Mouse (Mus musculus) cerebellum, adult (tissue): ENCODE data around the gene Riox2.
A peak's percentile ranks its signal among the peaks of the same experiment; 100 is the strongest.

Source experiments
- ATAC-seq: cut with Nextera tagmentation; 2 replicates; pipeline ENCODE4 v1.9.2; 2017; ENCODE audit warnings: mild to moderate bottlenecking, moderate library complexity, mixed read lengths; ENCODE audit not compliant: insufficient number of reproducible peaks, low FRiP score, low TSS enrichment

Gene Riox2

DNA sequence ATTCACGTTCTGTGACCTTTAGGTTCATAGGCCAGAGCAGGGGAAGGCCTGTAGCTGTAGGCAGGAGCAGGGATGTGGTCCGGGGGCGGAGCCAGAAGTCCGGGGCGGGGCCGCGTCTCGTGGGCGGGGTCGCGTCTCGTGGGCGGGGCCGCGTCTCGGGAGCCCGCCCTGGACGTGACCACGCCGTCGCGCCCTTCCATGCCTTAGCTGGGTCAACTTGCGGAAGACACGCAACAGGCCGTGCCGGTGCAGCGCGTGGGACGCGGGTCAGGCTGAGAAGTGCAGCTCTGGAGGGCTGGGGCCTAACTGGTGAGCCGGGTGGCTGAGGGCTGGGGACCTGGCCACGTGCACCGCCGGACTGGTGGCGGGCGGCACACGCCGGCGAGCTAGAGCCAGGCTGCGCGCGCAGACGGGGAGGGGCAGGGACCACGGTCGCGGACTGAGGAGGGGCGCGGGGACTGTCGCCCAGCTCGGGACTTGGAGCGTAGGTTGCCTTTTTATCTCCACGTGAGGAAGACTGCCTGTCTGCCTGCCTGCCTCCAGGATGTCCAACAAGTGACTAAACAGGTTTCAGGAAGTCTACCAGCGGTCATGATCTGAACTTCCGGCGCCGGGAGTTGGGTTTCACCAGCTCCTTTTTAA lies at the start of gene Riox2:
Riox2 (plus strand) TSS at position 139 of the 642 bp plus-strand sequence.
- peak; percentile 84 for ATAC-seq

DNA sequence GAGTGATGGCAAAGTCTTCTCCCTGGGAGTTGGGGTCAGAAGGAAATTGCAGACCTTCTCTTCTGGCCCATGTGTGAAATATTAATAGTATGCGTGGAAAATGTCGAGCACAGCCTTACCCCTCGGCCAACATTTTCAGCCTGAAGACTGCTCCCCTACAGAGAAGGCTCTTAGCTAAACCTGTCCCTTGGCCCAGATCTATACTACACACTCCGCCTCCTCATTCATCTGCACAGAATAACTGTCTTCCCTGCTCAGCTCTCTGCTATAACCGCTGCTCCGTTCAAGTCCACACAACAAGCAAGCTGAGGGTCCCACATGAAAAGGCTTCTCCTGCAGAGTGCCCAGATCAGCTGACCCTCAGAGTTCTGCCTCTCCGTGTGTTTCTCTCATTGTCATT lies 43.6 kb upstream of the Riox2 start:
- no peak for ATAC-seq

DNA sequence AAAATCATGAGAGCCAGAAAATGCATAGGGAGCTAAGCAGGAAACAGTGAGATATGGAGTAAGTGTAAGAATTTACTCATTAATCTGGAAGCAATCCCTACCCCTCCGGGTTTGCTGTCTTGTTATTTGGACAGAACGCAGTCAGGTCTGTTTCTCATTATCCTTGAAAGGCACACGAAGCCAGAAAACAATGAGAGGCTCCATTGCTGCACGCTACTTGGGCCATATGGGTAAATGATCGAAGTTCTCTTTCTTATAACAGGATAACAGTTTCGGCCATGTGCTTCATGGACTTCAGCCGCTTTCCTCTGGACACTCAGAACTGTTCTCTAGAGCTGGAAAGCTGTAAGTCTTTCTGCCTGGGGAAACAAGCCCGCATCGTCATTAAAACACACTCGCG lies 38.4 kb upstream of the Riox2 start:
- ATAC-seq, result no peak

DNA sequence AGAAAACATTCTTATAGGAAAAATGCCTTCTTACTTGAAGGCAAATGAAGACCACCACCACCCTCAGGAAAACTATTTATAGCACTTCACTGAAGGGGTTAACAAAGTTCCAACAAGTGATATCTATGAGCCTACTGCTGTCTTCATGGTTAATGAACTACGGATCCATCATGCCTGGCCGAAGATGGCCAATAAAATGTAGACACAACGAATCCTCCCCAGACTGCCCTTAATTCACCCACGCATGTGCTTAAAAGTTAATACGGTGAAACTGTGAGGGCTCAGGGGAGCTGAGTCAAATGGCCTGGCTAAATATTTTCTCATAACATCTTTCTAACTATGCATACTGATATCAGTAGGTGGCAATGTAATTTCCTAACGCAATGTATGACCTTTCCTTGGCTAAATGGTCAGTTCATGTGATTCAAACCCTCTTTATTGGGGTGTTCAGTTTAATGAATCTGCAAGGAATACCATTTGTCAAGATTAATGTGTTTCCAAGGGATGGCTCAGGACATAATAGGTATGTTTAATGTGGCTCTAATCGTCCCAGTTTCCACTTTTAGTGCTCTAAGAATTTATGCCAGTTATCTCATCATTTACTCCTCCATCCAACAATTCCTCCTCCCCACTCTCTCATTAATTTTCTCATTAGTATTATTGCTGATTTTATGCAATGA lies 26.6 kb upstream of the Riox2 start:
- no peak for ATAC-seq

DNA sequence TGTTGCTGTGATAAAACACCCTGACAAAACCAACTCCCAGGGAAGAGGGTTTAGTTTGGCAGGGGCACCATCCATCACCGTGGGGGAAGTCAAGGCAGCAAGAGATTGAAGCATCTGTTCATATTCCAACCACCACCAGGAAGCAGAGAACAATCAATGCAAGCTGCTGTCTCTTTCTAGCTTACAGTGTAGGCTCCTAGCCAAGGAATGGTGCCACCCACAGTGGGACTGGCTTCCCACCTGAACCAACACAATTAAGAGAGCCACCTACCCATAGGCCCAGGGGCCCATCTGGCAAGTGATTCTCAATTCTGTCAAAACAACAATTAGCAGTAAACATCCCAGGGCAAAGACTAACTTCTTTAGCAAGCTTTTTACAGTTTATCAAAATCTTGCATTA lies 23.4 kb upstream of the Riox2 start:
- no peak for ATAC-seq

DNA sequence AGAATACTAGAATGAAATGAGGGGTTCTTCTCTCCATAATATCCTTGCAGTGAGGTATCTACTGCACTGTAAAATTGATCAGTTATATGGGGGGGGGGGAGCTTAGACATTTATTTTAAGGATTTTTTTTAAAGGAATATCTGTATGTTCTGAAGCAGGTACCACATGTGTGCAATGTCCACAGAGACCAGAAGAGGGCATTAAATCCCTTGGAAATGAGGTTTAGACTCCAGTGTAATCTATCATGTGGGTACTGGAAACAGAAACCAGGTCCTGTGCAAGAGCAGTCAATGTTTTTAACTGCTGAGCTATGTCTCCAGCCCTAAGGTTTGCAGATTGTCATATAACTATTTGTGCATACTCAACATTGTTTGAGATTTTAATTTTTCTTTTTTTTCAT lies 22.5 kb upstream of the Riox2 start:
- no peak for ATAC-seq

DNA sequence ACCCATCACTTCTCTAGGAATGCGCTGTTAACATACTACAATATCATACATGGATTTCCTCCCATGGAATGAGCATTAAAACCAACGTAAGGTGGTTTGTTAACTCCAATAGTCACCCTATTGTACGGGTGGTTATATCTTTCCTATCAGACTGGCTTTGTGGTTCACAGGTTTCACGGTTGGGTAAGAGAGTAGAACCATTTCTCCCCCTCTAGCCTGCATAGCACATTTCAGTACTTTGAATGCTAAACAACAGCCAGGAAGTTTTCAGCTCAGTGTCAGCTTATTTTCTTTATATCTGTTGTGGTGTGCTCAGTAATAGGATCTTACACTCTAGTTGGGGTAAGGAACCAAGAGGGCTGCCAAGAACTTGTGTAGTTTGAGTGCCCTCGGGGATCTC lies 19.8 kb upstream of the Riox2 start:
- no peak for ATAC-seq

DNA sequence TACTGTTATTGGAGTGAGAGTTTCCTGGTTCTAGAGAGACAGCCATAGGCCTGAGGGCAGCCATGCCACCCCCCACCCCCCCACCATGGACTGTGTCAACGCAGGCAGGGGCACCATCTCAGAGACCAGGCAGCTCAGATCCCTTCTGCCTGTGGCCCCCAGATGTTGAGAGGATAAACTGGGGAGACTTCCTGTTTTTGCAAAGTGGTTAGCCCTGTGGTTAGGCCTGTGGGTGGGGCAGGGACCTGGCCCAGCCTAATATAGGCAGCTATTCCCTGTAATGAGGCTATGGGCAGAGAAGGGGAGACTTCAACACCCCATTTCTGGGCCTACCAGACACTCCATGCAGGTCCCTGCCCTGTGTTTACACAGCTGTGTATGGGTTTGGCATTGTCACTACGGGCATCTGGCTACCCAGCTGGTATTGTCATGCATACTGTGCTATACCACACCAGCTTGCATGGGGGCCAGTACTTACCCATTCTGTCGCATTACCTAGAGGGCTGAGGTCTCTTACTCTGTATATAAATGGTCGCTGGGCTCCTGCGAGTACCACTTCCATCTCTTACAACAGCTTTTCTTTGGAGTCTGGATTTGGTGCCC lies 12.2 kb upstream of the Riox2 start:
- ATAC-seq, result 0 out of 2 replicates have a peak, but pooled peaks have one; percentile 10

DNA sequence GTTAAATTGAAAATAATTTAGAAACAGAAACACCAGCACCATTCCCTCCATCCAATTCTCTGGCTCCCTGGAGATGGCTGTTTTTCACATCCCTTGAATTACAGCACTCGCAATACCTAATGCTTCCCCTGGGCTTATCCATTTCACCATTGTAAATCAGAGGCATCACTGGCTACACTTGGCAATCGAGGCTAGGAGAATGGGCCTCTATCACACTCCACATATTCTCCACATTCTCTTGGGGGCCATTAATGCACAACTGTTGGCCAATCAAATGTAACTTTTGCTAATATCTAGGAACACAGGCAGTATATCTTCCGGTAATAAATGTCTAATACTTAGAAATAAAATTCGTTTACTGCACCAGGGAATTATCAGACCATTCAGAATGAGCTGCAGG lies 8.0 kb upstream of the Riox2 start:
- ATAC-seq, result no peak

DNA sequence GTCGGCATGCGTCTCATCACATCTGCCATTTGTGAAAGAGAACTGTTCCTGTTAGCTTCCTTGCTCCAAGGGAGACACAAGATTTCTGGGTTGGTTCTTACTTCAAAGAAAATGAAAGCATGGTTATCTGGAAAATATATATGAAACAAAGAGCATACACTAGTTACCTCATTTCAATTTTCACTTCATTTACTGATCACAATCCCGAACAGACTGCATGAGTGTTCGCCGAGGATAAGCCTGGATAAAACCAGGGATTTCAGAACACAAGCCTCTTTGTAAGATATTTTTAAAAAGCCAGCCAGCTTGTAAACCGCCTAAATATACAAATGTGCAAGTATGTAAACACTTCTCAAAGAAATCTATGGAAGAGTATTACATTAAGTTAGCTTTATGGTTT lies 7.6 kb upstream of the Riox2 start:
- no peak for ATAC-seq

DNA sequence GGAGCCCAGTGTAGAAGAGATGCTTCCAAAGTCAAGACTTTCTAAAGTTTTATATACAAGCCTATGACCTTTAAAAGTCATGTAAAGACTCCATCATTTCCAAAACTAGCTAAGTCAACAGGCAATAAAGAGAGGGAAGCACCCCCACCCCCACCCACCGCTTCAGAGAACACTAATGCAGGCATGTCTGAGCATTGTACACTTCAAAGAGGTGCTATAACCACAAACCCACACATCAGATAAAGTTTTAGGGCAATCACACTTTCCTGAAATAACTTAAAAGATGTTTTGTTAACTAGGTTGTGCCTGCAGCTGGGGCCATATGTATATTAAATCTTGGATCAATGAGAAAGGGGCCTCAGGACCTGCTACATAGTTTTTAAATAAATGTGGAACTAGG lies 1.7 kb upstream of the Riox2 start:
- no peak for ATAC-seq

DNA sequence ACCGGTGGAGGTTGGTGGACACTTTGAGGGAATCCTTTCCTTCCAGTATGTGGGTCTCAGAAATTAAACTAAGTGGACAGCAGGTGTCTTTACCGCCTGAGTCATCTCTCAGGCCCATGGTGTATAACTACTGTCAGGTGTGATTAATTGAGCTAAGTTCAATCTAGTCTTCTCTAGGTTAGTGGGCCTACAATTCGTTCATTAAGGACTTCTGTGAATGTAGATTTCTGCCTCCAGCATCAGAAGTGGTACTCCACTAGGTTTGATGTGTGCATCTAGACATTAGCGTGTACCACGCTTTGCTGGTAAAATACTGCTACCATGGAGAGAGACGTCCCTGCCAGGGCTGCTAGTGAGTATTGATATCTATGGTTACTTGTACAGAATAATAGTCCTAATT lies 971 bp downstream of the Riox2 start:
- no peak for ATAC-seq

DNA sequence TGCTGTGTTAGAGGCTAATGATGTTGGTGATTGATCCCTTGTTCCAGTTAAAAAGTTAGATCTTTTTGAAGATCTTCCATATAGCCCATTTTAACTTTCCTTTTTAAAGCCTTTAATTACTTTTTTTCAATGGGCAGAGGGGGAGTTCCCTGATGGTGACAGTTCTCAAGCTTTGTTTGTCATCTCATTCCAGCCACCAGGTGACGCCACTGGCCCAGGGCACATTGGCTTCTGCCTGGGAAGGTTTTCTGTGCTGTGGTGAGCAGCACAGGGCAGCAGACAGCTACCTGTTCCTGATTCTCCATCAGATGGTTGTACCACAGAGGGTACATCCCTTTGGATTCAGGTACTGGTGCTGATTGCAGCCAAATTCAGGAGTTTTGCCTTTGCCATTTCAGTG lies 3.2 kb downstream of the Riox2 start:
- no peak for ATAC-seq

DNA sequence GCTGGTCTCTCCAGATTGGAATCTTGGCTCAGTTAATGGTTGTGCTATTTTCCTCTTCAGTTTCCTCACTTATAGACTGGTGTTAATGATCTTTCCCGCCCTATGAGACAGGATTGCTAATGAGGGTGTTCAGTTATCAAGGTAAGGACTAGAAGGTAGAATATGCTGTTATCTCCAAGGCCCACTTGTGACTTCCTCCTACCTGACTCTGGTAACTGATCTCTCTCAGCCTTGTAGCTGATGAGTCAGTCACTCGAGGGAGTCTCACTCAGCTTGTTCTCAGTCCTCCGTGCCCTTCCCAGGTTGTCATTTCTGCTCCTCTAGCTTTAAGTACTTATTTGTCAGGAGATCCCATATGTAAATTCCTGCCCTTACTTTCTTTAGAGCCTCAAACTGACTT lies 6.4 kb downstream of the Riox2 start:
- no peak for ATAC-seq

DNA sequence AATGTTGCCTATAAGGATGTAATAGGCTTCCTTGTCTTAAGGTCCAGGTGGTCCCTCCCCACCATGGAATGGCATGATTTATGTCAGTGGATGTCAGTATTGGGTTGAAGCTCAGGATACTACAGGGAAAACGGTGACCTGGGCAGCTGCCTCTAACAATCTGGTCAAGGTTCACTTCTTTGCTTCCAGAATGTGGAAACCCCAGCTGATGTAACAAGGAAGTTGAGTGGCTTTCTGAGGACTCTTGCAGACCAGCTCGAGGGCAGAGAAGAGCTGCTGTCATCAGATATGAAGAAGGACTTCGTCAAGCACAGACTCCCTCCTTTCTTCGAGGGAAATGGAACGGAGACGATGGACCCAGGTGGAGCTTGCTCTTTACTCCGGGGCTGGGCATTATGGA lies 15.7 kb downstream of the Riox2 start:
- ATAC-seq, result no peak

DNA sequence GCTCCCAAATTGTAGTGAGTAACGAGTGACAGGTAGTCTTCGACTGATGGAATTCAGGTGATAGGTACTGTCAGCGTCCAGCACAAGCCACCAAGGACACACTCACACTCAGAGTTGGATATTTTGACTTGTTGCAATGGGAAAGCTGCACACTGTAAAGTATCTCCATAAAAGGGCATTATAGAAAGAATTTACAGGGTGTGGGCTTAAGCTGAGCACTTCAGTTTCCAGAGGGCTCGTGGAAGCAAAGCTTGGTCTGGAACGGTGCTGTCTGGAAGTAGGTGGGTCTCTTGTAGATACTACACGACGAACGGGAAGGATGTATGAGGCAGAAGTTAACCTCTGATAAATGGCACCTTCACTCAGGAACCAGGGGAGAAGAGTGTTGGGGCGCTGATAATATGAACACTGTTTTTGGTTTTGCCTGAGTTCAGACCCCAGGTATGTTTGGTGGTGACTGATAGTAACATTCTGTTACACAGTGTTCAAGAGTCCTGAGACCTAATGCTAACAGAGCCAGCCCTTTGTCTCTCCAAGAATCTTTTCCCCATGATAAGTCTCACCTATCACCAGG lies 16.5 kb downstream of the Riox2 start:
- no peak for ATAC-seq

DNA sequence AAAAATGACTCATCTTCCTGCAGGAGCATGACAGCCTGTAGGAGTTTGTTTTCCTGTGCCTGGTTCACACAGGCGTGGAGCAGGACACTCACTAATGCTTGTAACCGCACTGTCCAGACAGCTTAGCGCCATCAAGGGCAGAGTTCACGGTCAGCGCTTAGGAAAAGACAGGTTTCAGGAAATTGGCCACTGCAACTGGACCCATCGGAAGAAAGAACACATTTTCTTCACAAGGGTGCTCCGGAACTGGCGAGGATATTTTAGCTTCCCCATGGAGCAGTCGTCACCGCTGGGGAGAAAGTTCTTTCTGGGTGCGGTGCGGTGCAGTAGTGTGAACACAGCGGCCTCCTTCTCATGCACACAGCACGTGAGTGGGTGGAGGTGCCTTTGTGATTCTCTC lies 21.6 kb downstream of the Riox2 start:
- ATAC-seq, result no peak

DNA sequence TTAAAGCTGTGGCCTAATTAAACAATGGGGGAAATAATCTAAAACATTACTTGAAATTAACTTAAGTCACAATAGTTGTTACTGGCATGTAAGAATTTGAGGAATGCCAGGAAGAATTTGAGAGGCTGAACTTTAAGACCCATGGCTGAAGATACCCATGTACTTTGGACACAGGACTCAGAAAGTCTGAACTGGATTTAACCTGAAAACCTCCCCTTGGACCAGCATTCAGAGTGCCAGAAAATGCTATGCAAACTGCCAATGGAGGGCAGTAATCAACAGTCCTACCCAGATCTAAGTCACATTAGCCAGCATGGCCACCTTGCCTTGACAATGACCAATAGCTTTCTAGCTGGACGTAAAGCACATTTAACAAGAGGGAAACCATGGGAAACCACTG lies 26.4 kb downstream of the Riox2 start:
- ATAC-seq, result no peak

DNA sequence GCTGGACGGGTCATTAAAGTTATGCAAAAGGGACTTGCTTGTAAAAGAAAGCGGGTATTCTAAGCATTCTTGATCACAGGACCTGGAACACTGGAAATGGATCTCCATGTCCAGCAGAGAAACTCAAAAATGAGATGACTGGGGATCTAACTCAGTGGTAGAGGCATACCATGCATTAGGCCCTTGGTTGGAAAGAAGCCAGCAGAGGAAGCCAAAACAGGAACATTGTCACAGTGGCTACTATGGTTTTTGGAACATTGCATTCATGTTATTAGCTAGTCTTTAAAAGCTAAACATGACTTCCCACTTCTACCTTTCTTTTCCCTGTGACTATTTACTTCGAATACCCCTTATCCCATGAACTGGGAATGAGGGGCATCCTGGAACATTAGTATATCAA lies 27.6 kb downstream of the Riox2 start:
- ATAC-seq, result no peak

DNA sequence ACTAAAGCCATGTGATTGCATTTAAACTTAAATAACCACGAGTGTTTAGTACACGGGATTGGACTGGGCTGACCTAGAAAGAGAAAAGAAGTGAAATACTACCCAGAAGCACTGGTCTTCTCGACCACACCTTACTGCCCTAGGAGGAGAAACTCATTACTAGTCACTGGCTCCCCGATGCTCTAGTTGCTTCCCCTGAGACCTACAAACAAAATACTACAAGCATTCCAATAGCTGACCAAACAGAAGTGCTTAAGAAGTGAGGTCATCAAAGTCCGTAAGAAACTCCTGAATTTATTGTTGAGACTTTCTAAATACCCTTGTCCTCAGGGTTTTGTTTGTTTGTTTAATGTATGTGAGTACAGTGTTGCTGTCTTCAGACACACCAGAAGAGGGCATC lies 38.3 kb downstream of the Riox2 start:
- ATAC-seq, result no peak

DNA sequence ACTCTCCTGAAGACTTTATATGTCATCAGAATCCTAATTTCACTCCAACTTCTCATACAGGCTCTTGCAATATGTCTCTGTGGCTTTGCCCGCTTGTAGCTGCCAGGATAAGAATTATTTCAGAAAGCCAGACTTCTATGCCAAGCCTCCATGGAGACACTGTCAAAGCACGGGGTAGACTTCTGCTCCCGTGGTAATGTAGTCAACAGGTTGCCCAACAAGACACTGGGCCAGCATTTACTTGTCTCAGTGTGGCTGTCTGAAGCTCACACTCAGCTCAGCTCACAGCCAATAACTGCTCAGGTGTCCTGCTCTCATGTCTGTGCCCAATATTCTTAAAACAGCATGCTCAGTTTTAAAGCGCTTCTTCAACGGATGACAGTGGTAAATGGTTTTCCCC lies 43.6 kb downstream of the Riox2 start:
- ATAC-seq, result no peak

DNA sequence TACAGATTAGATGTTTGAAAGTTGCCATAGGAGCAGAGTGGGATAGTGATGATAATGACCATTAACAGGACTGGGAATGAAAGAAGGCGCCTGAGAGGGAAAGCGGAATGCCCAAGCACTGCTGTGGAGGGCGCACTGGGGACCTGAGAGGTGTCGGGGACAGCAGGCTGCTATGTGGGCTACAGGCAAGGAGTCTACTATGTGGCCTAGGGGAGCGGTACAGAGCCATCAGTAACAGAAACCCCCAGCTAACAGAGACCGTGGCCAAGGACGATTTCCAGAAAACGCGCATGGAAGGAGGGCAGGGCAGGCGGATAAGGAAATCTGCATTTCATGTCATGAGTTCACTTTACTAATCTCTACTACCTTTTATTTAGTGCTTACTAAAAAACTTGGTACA lies 45.4 kb downstream of the Riox2 start:
- ATAC-seq, result no peak
